Mouse (Mus musculus) right cerebral cortex, postnatal 36 days (tissue): ENCODE results near the gene Tmem255a.

Source experiments
- DNase-seq, 2 experiments: peaks; one replicate each; pipeline ENCODE4 v3.0.0; 2022; ENCODE audit warnings: low spot score in 2 of 2, mixed read lengths in 1 of 2

The Tmem255a gene

GRCm38 (mm10) chrX:38166064-38166463, 86.2 kb downstream of the Tmem255a start:
- DNase-seq, result no peak

- DNase-seq, result no peak
Measured at GRCm38 (mm10) chrX:38165315-38165714, 86.9 kb downstream of the Tmem255a start.

- DNase-seq, result no peak
Measured at GRCm38 (mm10) chrX:38159097-38159496, 93.1 kb downstream of the Tmem255a start.
